Mouse (Mus musculus) embryo, embryonic 11 days (tissue): ENCODE measurements around the gene Tpgs1.
"Not testable (repeated sequence)": the region's sequence is repeated elsewhere in the genome, so short reads cannot be mapped to it uniquely, and the experiment has no call there.

ENCODE experiments used
- DNase-seq: peaks from one replicate; pipeline ENCODE4 v3.0.0-alpha.2; 2015

Gene Tpgs1

DNA sequence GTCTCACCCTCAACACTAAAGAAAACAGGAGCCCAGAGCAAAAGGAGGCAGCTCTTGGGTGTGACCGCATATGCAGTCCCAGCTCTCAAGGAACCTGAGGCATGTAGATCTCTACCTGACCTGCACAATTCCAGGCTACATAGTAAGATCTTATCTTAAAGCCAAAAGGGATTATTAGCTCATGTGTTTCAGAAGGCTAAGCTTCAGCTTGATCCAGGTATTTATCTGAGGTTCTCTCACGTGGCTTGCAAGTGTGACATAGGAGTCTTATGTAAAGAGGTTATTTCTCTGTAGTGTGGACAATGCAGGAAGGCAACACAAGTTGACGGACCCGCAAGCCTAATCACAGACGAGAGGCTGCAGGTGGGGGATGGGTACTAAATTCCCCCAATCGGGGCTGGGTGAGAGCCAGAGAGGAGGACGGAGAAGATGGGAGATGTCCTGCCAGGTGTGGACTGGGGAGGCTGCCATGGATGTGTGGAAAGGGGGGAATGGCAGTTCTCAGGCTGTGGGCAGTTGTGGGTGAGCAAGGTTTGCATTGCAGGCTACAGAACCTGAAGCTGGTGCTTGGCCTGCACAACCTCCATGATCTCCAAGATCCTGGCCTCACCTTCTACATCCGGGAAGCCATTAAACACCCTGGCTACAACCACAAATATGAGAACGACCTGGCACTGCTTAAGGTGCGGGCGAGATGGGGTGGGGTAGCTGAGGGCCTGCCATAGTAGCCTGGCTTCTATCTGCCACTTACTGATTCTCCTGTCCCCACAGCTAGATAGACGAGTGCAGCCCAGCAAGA is 24.6 kb downstream of the Tpgs1 start:
- no peak for DNase-seq

GRCm38 (mm10) chr10:79694379-79694655 is 25.1 kb downstream of the Tpgs1 start:
- no peak for DNase-seq

DNA sequence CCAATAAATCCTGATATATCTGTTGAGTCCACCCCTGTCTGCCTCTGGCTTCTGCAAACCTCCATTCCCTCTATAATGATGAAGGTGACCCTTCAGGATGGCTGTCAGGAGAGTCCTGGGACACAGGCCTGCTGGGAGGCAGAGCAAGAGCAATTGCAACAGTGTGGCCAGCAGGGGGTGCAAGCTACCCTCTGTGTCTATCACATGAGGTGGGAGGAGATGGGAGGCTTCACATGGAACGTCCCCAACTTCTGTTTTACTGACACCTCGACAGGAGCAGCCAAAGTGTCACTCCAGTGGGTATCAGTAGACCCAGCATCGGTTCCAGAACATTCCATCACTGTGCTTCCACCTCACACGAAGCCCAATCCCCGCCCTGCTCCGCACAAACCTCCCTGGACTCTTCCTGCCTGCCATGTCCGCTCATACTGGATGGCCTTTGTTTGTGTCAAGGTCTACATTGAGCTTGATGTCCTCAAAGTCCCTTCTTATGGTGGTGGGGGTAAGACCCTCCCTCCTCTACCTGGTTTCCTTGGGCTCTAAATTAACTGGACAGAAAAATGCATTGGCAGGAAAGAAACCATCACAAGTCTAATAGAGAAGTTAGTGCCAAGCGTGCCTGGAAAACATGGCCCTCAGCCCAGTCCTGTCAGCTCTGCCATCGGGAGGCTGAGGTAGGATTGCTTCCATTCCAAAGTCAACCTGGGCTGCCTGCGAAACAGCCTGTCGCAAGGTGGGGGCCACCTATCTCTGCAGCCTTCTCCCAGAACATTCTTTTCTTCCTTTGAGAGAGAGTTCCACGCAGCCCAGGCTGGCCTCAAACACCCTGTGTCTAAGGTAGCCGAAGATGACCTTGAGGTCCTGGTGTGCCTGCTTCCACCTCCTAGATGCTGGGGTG is 26.3 kb downstream of the Tpgs1 start:
- DNase-seq: peak; percentile 80

GRCm38 (mm10) chr10:79696129-79696651 is 27.0 kb downstream of the Tpgs1 start:
- no peak for DNase-seq

GRCm38 (mm10) chr10:79697916-79698315 is 28.7 kb downstream of the Tpgs1 start:
- no peak for DNase-seq

DNA sequence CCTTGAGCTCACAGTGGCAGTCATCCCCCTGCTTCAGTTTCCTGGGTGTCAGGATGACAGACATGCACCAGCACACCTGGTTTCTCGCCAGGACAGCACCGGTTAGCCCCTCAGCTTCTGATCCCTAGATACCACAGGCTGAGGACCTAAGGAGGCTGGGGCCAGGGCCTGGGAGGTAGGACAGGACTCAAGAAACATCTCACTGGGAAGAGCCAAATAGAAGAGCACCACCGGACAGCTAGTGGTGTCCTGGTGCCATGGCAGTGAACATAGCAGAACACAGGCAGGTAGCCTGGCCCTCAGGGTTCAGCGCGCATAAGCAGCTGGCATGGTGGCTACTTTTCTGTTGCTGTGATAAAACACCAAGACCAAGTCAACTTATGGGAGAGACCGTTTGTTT is 29.3 kb downstream of the Tpgs1 start:
- no peak for DNase-seq

- no peak for DNase-seq
Observed at GRCm38 (mm10) chr10:79700676-79701075, 31.5 kb downstream of the Tpgs1 start.

- peak; percentile 36 for DNase-seq
Observed at GRCm38 (mm10) chr10:79701443-79702129, 32.4 kb downstream of the Tpgs1 start.

- DNase-seq: not testable (repeated sequence)
Observed at GRCm38 (mm10) chr10:79702970-79703369, 33.8 kb downstream of the Tpgs1 start.

DNA sequence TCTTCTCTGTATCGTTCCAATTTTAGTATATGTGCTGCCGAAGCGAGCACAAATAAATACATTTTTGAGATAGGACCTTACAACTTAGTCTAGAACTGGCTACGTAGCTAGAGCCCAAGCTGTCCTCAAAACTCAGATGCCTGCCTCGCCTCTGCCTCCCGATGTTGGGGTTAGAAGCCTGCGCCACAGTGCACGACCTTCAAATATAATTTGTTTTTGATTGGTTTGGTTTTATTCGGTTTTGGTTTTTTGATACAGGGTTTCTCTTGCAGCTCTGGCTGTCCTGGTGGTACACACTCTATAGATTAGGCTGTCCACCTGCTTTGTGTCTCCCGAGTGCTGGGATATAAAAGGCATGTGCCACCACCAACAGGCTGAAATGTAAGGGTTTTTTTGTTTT is 34.4 kb downstream of the Tpgs1 start:
- no peak for DNase-seq

DNA sequence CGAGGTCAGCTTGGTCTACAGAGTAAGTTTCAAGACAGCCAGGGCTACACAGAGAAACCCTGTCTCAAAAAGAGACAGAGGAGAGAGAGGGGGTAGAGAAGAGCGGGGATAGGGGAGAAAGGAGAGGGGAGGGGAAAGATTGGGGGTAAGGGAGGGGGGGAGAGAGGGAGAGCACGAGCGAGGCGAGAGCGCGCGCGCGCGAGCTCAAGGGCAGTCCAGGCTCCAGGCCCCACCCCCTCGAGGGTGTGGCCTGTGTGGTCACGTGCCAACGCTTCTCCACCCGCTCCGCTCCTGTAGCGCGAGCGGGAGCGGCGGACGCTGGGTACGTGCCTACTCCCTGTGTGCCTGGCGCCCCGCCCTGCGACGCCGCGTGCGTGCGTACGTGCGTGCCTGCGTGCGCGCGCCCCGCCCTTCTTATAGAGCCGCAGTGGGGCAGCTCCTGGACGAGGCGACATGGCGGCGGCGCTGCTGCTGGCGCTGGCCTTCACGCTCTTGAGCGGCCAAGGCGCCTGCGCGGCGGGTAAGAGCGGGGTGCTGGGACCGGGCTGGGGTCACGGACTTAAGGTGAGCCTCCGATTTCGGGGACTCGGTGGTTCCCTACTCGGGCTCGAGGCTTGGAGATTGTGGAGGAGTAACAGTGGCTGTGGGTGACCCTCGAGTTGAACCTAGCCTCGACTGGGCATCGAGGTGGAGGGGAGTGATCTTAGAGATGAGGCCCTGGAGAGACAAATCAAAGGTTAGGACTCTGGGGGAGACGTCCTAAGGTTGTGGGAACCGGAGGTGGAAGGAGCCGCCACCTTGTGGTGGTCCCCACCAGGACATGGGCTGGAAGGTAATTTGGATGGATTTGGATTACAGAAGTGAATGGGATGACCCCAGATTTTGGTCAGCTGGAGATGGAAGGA is 35.1 kb downstream of the Tpgs1 start, which contains the start of gene Bsg:
Bsg (plus strand) TSS at position 427 of the 905 bp plus-strand sequence.
- DNase-seq: peak; percentile 100

DNA sequence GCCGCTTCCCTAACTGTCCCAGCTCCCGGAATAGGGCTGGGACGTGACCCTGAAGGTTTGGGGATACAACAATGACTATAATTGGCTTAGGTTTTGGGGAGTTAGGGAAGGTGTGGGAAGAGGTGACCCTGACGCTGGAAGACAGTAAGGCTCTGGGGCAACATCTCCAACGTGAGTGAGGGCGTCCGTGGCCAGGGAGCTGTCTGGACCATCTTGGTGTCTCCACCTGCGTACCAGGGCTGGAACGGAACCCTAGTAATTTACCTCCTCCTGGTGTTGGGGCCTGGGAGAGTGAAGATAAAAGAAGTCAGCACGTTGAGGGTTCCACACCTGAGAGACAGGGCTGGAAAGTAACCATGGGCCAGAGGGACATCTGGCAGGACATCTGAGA is 35.8 kb downstream of the Tpgs1 start:
- no peak for DNase-seq

DNA sequence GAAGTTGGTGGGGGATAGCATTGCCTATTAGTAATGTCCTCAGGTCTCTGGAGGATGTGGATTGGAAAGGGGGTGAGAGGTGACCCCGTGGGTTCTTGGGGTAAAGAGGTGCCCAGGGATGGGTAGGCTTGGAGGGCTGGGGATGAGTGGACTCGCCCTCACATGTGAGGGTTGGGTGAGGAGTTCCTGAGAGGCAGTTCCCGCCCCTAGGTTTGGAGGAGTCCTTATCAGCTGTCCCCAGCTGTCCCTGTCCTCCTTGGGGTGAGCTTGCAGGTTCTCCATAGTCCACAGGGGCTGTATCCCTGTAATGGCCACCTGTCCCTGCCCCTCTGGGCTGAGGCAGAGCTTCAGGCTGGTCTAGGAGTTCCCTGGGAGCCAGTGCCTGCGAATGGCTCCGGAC is 36.8 kb downstream of the Tpgs1 start:
- no peak for DNase-seq

GRCm38 (mm10) chr10:79706406-79707094 is 37.4 kb downstream of the Tpgs1 start:
- no peak for DNase-seq

GRCm38 (mm10) chr10:79707162-79707561 is 38.0 kb downstream of the Tpgs1 start:
- DNase-seq: no peak

- DNase-seq: no peak
Observed at GRCm38 (mm10) chr10:79707759-79708158, 38.6 kb downstream of the Tpgs1 start.

DNA sequence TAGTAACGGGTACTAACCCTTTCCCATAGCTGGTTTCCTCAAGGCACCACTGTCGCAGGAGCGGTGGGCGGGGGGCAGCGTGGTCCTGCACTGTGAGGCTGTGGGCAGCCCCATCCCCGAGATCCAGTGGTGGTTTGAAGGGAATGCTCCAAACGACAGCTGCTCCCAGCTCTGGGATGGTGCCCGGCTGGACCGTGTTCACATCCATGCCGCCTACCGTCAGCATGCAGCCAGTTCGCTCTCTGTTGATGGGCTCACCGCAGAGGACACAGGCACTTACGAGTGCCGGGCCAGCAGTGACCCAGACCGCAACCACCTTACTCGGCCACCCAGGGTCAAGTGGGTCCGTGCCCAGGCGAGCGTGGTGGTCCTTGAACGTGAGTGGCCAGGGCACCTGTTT is 39.5 kb downstream of the Tpgs1 start:
- no peak for DNase-seq

DNA sequence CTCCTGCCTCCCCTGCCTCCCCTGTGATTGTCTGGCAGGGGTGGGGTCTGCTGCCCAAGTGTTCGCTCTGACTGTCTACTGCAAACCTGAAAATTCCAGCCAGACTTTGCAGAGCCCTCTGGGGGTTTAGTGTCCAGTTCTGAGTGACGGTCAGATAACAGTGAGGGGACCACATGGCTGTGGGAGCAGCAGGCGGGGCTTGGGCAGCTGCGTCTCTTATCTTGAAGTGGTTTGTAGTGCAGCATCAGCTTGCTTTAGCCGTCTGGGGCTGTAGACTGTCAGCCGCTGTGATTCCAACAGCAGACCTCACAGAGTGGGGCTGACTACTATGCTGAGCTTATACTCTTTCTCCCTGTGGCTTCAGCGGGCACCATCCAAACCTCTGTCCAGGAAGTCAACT is 40.1 kb downstream of the Tpgs1 start:
- DNase-seq: no peak

DNA sequence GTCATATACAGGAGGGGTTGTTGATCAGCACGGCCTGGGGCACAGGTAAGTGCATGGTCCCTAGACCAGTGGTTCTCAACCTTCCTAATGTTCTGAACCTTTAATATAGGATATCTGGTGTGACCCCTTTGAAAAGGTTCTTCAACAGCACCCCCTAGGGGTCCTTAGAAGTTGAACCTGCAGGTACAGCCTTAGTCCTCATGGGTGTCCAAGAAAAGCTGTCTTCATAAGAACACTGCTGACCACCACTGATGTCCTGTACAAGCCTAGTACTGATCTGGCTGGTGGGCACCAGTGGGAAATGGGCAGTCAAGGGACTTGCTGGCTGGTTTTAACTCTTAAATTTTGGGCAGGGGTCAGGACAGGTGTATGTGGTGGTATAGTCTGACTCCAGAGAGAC is 42.9 kb downstream of the Tpgs1 start:
- DNase-seq: peak; percentile 54

DNA sequence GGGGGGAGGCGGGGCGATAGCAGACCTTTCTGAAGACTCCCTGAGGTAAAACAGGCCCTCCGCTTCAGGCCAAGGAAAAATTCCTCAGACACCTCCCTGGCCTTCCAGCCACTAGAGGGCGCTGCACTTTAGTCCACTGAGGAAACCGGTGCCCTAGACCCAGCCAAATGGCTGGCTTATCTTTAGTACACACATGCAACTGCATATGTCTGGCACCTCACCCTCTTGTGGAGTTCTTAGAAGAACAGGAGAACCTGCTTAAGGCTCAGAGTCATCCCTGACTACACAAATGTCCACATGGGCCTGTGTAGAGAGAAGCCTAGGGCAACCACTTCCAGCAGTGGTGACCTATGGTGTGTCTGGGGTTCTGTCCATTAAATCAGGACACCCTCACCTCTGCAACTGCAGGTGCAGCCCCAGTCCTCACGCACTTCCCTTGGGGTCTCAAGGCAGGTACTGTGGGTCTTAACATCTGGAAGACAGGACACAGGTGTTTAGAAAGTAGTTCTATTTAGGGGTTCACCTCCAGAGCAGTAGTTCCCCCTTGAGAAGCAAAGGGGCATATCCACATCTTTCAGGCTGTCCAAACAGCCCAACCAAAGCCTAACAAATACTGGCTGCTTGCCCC is 43.4 kb downstream of the Tpgs1 start:
- DNase-seq: peak; percentile 86

DNA sequence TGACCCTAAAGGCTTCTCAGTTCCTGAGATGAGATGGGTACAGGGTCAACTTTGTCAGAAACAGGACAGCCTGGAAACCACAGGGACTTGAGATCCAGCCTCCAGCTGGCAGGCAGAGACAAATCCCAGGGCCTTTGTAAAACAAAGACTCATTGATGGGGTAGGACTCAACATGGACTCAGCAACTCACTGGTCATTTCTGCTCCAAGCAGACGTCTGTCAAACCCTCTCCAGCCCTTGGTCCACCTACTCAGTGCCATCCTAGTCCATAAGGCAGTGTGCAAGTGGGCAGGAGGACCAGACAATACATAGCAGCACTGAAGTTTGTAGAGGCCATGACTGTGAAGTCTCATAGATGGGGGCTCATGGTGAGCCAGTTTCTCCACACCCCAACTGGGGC is 44.0 kb downstream of the Tpgs1 start:
- no peak for DNase-seq
